Mouse (Mus musculus) T-helper 2 cell (primary cell): Measurements from ENCODE around the gene Gpr146.

Experiments used
- in situ Hi-C: fragments of 300-600 bp; cut with MboI, MseI; formaldehyde crosslinking; loops from one replicate; pipeline ENCODE4 v1.15.1; 2025; ENCODE audit warnings: high pct_unique_total_duplicates

Gene Gpr146

DNA sequence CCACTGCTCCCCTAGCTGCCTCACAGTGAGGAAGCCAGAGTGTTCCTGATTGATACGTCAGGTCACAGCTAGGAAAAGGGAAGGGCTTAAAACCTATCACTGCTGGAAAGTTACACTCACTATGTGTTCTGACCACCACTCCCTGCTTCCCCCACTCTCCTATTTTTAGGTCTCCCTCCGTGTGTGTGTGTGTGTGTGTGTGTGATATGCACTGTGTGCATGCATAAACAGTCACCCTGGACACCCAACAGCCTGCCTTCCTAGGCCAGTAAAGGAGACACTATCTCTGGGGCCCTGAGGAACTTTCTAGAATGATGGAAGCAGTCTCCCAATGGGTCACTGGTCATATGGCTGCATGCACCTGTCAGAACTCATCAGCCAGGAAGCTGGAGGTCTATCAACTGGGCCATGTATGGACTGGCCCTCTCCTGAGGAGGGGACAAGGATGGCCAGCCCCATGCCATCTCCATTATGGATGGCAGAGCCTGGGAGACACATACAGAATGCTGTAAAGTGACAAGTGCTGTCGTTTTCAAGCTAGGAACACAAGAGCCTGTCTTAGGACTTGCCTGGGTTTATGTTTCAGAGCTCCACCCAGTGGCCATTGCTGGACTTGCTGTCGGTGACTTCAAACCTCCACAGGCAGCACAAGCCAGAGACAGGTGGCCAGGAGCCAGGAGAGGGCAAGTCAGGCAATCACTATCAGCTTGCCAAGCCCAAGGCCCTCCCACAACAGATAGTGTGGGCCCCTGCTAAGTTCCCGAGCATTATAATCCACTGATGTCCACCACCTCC is 20.7 kb downstream of the Gpr146 start:
- in situ Hi-C loops: no loop called here

DNA sequence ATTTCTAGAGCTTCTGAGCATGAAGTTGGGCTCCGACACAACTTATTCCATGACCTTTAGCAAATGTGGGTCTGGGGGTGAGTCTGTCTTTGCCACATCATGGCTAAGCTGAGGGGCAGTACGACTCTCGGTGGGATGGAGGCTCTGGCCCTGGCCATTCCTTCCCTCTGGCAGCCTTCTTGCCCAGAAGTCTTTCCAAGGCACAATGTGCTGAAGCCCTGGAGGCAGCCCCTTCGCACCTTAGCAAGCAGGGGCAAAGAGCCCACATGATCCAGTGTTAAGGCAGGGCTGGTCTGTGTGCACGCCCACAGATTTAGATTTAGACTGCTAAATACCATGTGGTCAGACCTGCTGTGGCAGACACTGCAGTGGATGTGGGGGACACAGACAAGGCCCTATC is 21.3 kb downstream of the Gpr146 start:
- in situ Hi-C loops: no loop called here

DNA sequence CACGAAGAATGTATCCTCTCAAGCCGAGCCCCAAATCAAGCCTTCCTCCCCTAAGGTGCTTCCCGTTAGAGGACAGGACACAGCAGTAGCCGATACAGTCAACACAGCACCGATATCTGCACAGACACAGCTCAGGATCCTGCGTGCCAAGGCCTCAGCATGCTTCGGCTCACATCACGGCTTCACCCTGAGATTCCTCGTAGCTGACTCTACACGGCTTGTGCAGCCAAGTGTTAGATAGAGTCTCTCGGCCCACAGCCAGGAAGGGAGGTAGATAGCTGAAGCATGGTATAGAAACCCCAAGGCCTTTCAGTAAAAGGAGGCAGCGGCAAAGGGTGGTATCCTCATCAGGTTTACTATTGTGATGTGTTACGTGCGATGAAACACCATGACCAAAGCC is 22.5 kb downstream of the Gpr146 start:
- in situ Hi-C loops: no loop called here

DNA sequence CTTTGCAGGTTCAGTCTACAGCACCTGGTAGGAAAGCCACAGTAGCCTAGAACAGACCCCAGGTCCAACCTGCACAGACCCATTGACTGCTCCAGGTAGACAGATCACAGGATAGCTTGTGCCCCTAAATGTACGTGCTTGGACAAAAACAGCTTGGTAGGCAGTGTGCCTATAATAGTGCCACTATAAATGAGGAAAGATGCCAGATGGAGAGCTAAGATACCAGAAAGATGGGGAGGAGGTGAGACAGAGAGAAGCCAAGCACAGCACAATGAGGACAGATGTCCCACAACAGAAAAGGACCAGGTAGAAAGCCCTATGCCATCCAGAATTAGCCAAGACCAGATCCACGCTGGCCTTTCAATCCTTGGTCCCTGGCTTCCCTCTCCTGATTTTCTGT is 24.6 kb downstream of the Gpr146 start:
- in situ Hi-C loops: no loop called here

DNA sequence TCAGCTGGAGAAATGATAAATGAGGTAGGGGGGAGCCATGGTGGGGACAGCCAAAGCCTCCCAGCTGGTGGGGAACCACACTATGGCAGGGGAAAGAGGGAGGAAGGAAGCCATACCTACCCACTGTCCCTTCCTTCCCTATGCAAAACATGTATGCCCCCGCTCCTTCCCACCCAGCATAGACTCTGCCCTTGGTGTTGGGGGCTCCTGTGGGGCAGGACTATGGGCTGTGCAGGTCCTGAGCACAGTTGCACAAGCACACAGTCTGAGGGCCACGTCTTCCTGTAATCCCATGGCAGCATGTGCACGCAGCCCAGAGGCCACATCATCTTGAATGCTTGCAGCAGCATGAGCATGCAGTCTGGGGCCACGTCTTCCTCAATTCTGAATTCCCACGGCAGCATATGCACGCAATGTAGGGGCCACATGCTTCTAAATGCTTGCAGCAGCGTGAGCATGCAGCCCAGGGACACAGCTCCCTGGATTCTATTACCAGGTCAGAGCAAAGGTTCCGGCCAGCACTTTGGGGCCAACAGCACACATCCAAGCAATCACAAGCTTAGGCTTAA is 26.3 kb downstream of the Gpr146 start:
- in situ Hi-C loops: no loop called here

DNA sequence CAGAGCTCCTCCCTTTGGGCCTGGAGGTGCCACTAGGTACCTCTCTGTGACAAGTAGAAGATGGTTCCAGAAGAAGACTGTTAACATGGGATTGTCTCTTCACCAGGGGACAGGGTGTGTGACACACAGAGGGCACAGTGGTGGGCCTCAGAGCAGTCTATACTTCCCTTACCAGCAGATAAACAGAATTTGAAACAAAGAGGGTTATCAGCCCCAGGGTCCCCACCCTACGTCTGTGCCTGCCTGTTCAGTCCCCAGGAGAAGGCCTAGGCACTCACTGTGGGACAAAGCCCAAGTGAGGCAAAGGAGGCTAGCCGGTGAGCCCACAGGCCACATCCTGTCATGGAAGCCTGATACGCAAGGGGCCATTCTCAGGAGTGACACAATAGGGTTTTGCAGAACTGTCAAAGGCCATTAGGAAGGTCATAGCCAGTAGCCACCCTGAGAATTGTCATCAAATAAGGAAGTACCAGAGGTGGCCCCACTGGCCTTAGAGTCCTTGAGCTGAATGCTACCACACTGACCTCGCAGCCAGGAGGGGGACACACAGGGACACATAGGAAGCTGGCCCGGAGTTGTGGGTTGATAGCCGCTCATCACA is 27.4 kb downstream of the Gpr146 start, which contains the start of gene C130050O18Rik:
Gene C130050O18Rik, plus strand, starts transcription at position 480 of the 601 bp plus-strand sequence.
- in situ Hi-C loops: no loop called here

DNA sequence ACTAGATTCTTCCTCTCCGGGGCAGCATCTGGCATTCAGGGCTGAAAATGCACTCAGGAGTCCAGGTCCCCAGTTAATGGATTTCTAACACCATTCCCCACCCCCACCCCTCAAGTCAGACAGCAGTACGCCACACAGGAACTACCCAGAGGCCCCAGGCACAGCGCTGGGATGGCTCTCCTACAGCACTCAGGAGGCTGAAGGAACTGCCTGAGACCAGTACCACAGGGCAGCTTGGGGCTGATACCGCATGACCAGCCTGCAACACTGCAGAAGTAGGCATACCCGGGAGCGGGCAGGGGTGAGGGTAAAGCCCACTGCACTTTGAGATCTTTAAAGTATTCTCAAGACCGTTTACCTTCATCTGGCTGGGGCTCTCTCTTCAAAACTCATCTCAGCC is 28.0 kb downstream of the Gpr146 start:
- in situ Hi-C loops: no loop called here

DNA sequence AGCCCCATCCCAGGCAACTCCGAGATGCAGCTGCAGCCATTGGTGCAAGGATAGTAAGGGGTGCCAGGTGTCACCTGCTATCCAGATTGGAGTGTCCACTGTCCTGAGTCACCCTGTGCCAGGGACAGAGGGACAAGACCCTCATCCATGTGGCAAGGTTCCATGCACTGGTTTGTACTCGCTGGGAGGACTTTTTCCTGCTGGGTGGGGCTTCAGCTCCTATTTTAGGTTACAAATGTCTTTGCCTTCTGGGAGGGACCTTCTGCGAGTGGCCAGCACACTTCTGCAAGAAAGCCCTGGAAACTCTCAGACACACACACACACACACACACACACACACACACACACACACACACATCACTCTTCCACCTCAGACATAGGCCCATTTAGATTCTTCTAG is 28.5 kb downstream of the Gpr146 start:
- in situ Hi-C loops: no loop called here

DNA sequence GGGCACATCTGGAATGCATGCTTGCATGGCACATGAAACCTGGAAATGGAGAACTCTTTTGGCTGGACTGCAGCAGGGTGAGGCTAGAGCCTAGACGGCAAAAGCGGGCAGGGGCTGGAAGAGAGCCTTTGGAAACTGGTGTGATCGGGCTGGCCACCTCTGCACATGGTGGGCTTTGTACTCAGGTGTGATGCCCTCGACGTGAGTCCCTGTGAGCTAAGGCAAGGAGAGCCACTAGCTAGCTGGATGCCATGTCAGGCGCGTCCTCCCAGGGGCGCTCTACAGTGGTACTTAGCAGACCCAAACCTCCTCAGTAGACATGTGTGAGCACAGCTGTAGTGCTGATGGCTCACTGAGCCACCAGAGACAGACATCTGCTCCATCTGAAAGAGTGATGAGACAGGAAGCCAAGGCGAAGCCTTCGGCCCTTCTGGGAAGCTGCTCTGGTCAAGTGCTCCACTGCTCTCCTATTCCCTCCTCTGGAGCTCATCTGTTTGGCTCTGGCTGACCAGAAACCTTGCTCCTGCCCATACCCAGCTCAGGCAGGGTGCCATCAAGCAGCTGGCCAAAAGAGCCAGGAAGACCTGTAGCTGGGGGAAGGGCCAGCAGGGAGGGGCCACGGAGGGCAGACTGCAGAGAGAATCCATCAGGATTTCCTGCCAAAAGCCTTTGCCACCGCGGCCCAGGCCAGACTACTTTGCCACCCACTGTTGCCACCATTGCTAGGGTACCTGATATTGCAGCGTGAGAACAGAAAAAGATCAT is 29.8 kb downstream of the Gpr146 start:
- in situ Hi-C loops: no loop called here

DNA sequence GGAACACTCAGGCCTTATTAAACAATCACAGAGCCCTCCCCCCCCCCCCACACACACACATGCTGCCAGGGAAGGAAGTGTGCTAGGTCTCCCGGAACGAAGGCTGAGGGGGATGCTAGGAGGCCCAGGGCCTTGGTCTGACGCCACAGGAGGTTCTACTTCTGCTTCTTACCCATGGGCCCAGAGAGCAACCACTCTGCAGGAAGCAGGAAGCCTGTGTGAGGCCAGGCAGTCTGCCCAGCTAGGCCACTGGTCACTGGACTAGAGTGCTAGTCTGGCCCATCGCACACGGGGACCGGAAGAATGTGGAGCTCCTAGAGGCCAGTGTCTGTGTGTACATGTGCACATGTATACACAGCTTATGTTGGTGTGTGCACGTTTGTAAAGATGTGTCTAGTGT is 31.0 kb downstream of the Gpr146 start:
- in situ Hi-C loops: no loop called here

DNA sequence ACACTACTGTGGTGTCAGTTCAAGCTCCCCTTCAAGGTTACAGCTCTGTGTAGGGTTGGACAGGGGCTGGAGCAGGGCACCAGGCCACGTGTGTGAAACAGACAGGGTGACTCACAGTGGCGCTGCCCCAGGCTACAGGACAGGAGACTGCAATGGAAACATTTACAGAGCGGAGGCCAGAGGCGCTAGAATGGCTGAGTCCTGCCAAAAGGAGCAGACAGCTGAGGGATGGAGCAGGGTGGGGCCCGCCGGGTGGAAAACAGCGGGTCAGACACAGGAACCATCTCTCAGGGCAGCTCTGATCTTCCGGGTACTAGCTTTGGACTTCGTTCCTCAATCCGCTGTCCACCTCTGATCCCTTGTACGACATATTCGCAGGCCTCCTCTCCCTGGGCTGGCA is 31.9 kb downstream of the Gpr146 start:
- in situ Hi-C loops: no loop called here

DNA sequence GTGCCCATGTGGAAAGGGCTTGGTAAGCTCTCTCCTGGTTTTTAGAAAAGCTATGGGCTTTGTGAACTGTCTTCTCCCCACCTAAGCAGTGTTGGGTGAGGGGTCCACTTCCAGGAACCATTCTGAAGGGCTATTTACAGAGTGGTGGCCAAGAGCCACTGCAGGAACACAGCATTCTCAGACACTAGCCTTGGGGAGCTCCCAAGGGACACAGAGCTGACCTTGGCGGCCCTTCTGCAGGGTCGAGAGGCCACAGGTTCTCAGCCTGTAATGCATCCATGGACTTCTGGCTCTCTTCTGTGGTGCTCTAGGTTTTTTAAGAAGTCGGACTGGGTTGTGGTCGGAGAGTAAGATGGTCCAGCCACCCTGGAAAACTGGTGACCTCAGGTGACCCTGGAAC is 32.6 kb downstream of the Gpr146 start:
- in situ Hi-C loops: no loop called here

DNA sequence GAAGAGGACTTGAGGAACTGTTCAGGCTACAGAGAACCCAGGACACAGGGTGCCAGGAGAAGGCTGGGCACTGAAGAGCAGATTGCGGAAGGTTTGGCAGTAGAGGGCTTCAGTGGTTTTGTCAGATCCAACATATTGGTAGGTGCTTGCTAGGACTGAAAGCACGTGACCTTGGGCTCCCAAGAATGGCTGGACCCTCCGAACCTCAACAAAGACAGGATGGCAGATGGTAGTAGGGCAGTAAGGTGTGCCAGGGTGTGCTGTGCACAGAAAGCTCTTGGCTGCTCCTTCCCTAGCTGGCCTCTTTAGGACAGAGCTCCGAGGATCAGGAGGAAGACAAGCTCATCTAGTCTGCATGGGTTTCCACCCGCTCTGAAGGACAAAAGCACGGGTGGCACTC is 33.6 kb downstream of the Gpr146 start:
- in situ Hi-C loops: no loop called here

DNA sequence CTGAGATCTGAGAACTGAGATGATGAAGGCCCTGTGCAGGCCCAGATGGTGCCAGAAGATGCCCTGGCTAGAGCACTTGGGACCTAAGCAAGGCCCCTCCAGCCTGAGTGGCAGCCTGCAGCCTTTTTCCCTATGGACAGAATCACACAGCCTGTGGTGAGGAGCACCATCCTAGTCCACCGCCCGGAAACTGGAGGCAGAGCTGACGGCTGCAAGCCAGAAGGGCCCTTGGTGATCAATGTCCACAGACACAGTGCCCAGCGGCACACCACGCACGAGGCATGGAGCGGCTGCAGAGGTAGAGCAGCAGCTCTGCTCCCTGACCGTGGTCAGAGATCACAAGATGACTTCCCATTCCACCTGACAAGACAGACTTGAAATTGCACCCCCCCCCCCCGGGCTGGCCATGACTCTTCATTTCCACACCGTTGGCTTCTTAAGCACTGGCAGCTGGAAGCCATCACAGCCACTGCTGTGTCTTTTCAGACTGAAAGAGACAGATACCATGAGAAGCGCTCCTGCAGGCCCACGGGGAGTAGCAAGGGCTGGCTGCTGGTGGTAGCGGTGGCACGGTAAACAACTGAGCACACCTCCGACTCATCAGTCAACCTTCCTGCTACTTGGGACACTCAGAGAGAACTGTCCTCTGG is 34.3 kb downstream of the Gpr146 start:
- in situ Hi-C loops: no loop called here

DNA sequence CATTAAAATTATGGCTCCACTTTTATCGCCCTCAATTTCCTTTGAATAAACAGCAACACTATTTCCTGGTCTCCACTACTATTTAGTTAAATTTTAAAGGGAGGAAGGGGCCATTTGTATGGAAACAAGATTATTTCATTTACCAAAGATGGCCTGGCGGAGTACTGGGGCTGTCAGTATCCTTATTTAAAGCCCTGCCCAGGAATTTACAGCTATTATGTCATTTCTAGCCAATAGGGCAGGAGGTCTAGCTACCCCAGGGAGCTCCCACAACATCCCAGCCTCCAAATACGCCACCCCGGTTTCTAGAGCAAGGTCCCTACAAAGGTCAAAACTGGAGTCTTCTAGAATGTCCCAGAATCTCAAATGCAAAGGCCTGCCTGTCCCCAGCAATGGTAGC is 36.0 kb downstream of the Gpr146 start:
- in situ Hi-C loops: no loop called here

DNA sequence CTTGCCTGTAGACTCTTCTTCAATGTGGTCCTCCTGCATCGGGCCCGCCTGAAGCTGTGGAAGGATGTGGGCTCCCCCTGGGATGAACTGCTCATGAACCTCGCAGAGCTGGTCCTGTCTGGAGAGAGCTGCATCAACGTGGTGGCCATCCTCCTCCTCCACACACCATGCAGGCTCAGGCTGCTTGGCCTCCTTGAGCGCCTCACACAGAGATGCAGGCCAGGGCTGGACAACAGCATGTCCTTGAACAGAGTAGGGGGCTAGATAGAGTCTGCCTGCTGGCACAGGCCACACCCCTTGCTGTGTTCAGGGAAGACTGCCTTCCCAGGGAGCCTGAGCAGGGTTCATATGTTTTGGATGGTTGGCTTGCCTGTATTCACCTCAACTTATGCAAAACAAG is 37.5 kb downstream of the Gpr146 start:
- in situ Hi-C loops: no loop called here

DNA sequence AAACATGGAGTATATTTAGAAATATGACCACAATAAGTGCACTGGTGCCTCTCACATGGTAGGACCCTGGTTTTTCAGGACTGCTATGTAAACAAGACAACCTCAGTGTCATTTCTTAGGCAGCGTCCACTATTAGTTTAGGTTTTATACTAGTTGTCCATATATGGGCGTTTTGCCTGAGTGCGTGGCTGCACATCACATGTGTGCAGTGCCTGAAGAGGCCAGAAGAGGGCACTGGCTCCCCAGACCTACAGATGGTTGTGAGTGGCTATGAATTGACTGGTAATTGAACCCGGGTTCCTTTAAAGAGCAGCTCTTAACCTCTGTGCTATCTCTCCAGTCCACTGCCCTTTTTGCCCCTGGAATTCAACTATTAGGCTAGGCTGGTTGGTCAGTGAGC is 39.4 kb downstream of the Gpr146 start:
- in situ Hi-C loops: no loop called here

DNA sequence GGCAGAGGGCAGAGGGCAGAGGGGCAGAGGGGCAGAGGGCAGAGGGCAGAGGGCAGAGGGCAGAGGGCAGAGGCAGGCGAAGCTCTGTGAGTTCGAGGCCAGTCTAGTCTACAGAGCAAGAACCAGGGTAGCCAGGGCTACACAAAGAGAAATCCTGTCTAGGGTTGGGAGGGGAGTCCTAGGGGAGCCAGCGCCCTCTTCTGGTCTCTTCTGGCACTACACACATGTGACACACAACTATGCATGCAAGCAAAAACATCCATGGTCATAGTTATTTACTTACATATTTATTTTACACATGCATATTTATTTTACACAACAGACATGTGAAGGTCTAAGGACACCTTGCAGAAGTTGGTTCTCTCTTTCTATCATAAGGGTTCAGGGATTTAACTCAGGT is 40.0 kb downstream of the Gpr146 start:
- in situ Hi-C loops: no loop called here

DNA sequence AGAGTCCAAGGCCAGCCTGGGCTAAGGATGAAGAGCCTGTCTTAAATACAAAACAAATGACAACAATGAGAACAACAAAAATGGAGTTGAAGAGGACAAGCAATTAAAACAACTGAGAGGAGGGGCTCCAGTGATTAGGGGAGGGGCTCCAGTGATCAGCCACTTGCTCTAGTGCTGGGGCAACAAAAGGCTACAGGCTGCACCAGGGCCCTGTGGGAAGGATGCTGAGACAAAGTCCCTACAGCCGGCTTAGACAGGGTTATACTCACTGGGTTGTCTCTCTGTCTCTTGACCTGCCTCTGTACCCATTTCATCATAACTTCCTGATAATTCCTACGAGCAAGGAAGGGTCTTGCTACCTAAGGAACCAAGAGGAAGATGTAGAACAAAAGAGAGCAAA is 40.6 kb downstream of the Gpr146 start:
- in situ Hi-C loops: no loop called here

DNA sequence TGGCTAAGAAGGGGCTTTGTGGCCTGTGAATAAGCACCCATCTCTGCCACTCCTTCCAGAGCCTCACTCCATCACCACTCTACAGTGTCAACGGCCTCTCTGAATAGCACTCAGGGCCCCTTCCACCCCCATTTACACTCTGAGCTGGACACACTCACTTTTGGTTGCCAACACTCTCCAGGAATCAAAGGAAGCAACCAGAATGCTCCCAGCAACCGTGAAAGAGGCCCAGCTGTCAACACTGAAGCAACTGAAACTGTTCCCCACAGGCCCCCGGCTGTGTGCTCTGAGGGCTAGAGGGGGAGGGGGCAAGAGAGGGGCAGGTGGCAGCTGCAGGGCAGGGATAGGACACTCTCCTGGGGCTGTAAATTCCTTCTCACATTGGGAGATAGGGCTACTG is 41.1 kb downstream of the Gpr146 start:
- in situ Hi-C loops: no loop called here

DNA sequence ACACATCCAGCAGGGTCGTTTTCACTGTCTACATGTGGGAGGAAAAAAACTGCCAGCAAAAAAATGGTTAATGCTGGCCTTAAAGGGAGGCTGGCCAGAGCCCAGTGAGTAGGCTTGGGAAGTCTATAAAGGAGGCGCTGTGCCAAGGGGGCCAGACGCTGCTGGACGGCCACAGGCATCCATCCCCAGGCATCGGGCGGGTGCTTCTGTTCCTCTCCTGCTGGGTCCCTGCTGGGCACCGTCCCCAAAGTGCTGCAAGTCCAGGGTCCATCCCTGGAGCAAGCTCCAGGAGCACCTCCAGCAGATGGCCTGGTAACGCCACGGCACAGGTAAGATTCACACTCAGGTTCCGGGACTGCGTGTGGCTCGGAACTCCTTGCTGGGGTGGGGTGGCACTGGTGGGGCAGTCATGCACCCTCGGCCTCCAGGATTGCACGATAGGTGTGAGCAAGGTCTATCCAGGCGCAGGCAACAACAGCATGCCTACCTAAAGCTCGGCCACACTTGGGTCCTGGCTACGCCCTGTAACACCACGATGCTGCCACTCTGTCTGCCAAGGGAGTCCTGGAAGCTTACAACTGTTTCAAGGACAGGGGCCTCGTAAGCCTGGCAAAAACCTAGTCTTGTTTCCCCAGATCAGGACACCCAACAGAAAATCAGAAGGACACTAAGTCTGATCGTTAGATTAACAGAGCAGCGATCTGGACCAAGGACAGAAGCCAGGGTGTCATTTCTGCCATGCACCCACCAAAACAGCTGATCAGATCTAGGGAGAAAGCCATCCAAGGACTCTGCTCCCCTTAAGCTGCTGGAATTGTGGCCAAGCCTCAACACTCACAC is 45.7 kb downstream of the Gpr146 start, which contains the start of gene Gper1:
Gene Gper1, plus strand, starts transcription at position 126 of the 840 bp plus-strand sequence.
- in situ Hi-C loops: no loop called here
